In genomic region chr8:70354004-70354403, GRCm38 (mm10) we compare ENCODE assay signal across 8 mouse cellular contexts. TPM values are rescaled to one million over a fixed set of nuclear protein-coding genes. Genes with fewer than 3 reads are reported as not detected.
DNase-seq lines count a peak whose midpoint lies in the region; ATAC-seq lines count a peak whose summit lies in the region.

No protein-coding gene starts in this region.

- peaks cover 42% of the 10 kb centered on the region for H3K4me1 ChIP-seq in heart, embryonic 12.5 days (replicated peaks)
- H3K4me1 ChIP-seq in hindbrain, embryonic 11.5 days (replicated peaks; ENCODE audit: control insufficient read depth, insufficient read depth, low read length) = peaks cover 19% of the 10 kb centered on the region
- H3K4me1 ChIP-seq in midbrain, embryonic 10.5 days = peaks cover 43% of the 10 kb centered on the region

- H3K27me3 ChIP-seq in heart, embryonic 12.5 days (replicated peaks) = no peaks in the 10 kb centered on the region
- no peaks in the 10 kb centered on the region for H3K27me3 ChIP-seq in hindbrain, embryonic 11.5 days (ENCODE audit: control insufficient read depth, insufficient read depth, low read length)
- H3K27me3 ChIP-seq in midbrain, embryonic 10.5 days (ENCODE audit: low read depth, poor library complexity, severe bottlenecking) = no peaks in the 10 kb centered on the region; the same call in 1 of the 2 replicates

- ATAC-seq in heart, embryonic 12.5 days (ENCODE audit: insufficient number of reproducible peaks, low FRiP score) = no peak
- ATAC-seq in hindbrain, embryonic 11.5 days (ENCODE audit: low FRiP score) = no peak

- H3K27ac ChIP-seq in heart, embryonic 12.5 days (ENCODE audit: poor library complexity, severe bottlenecking) = no peak overlapping the region
- peak overlapping the region; percentile 37; the same call in 1 of the 2 replicates for H3K27ac ChIP-seq in hindbrain, embryonic 11.5 days (ENCODE audit: low read depth, low read length)
- H3K27ac ChIP-seq in midbrain, embryonic 10.5 days (replicated peaks) = peak overlapping the region; percentile 92

- peaks cover 12% of the 10 kb centered on the region for H3K36me3 ChIP-seq in heart, embryonic 12.5 days
- no peaks in the 10 kb centered on the region for H3K36me3 ChIP-seq in hindbrain, embryonic 11.5 days (ENCODE audit: control insufficient read depth, insufficient read depth, low read length)
- H3K36me3 ChIP-seq in midbrain, embryonic 10.5 days = peaks cover 22% of the 10 kb centered on the region

- WGBS in heart, embryonic 12.5 days = 65% methylated on average over 4 of the region's 4 CpGs
- 66% methylated on average over 4 of the region's 4 CpGs for WGBS in hindbrain, embryonic 11.5 days
- 74% methylated on average over 4 of the region's 4 CpGs for WGBS in midbrain, embryonic 10.5 days

- H3K9me3 ChIP-seq in heart, embryonic 12.5 days (replicated peaks) = 0 out of 2 replicates have a peak, but pooled peaks cover 2% of the 10 kb centered on the region
- no peaks in the 10 kb centered on the region for H3K9me3 ChIP-seq in hindbrain, embryonic 11.5 days (ENCODE audit: control insufficient read depth, low read length)
- H3K9me3 ChIP-seq in midbrain, embryonic 10.5 days (replicated peaks) = no peaks in the 10 kb centered on the region

- DNase-seq in heart, adult 9 months (ENCODE audit: low spot score in 2 of 2) = no peak
- peak; percentile 42 for DNase-seq in MN1 (ENCODE audit: low spot score)
- no peak for DNase-seq in hindbrain, embryonic 11.5 days (ENCODE audit: low spot score)
- DNase-seq in midbrain, embryonic 10.5 days (ENCODE audit: low spot score) = no peak
- no peak for DNase-seq in spleen, postnatal 10 days (ENCODE audit: low spot score in 2 of 2)
- DNase-seq in gastrocnemius, adult 18-20 months (ENCODE audit: low spot score) = no peak
- DNase-seq in lung, adult 18-20 months = no peak

- H3K9ac ChIP-seq in heart, embryonic 12.5 days = peak overlapping the region; percentile 67
- H3K9ac ChIP-seq in hindbrain, embryonic 11.5 days (ENCODE audit: low read depth, low read length) = peak overlapping the region; percentile 49; the same call in 1 of the 2 replicates

- peak overlapping the region; percentile 96 for H3K4me3 ChIP-seq in heart, embryonic 12.5 days
- peak overlapping the region; percentile 96 for H3K4me3 ChIP-seq in hindbrain, embryonic 11.5 days (ENCODE audit: low read depth, low read length)
- H3K4me3 ChIP-seq in midbrain, embryonic 10.5 days = peak overlapping the region; percentile 96

- H3K4me2 ChIP-seq in heart, embryonic 12.5 days = peak overlapping the region; percentile 76
- H3K4me2 ChIP-seq in hindbrain, embryonic 11.5 days (replicated peaks; ENCODE audit: low read depth, low read length) = peak overlapping the region; percentile 52

RNA-seq across cellular contexts. Expression of gene Upf1, which starts 0.9 kb away (rescaled TPM):
- polyA plus RNA-seq in heart, embryonic 12.5 days (2016; fragmentation: Nextera tagmentation; extraction: Ambion mirVana) = 24.5 and 25.5 TPM in 2 replicates
- 21.4 TPM in 2 replicates for polyA plus RNA-seq in hindbrain, embryonic 11.5 days (2014; fragmentation: Nextera tagmentation; extraction: Ambion mirVana)
- polyA plus RNA-seq in midbrain, embryonic 10.5 days (2016; fragmentation: Nextera tagmentation; extraction: Ambion mirVana) = 16.8 and 19.1 TPM in 2 replicates
- 10 to 100 TPM; 29.8 to 31.1 TPM for total RNA-seq in gastrocnemius, adult 18-20 months (2021)

RNA-seq across cellular contexts. Expression of gene Comp, which starts 19.4 kb away (rescaled TPM):
- polyA plus RNA-seq in heart, embryonic 12.5 days (2016; fragmentation: Nextera tagmentation; extraction: Ambion mirVana) = 2.7 and 3.6 TPM in 2 replicates
- 0.08 and 0.11 TPM in 2 replicates for polyA plus RNA-seq in hindbrain, embryonic 11.5 days (2014; fragmentation: Nextera tagmentation; extraction: Ambion mirVana)
- 0.37 and 0.39 TPM in 2 replicates for polyA plus RNA-seq in midbrain, embryonic 10.5 days (2016; fragmentation: Nextera tagmentation; extraction: Ambion mirVana)
- 10 to 100 TPM in 1 of 2 experiments, 1 to 10 TPM in 1; 6.9 to 14.9 TPM for total RNA-seq in gastrocnemius, adult 18-20 months (2021)

RNA-seq across cellular contexts. Expression of gene Gdf1, which starts 24.4 kb away (rescaled TPM):
- 2.1 TPM in 2 replicates for polyA plus RNA-seq in heart, embryonic 12.5 days (2016; fragmentation: Nextera tagmentation; extraction: Ambion mirVana)
- 1.3 TPM in 2 replicates for polyA plus RNA-seq in hindbrain, embryonic 11.5 days (2014; fragmentation: Nextera tagmentation; extraction: Ambion mirVana)
- 3.8 and 5.7 TPM in 2 replicates for polyA plus RNA-seq in midbrain, embryonic 10.5 days (2016; fragmentation: Nextera tagmentation; extraction: Ambion mirVana)
- 1 to 10 TPM; 1.9 to 2.1 TPM for total RNA-seq in gastrocnemius, adult 18-20 months (2021)

RNA-seq across cellular contexts. Expression of gene Cers1, which starts 38.4 kb away (rescaled TPM):
- polyA plus RNA-seq in heart, embryonic 12.5 days (2016; fragmentation: Nextera tagmentation; extraction: Ambion mirVana) = 2.1 and 2.5 TPM in 2 replicates
- 5.7 and 6.2 TPM in 2 replicates for polyA plus RNA-seq in hindbrain, embryonic 11.5 days (2014; fragmentation: Nextera tagmentation; extraction: Ambion mirVana)
- 4.6 and 5.3 TPM in 2 replicates for polyA plus RNA-seq in midbrain, embryonic 10.5 days (2016; fragmentation: Nextera tagmentation; extraction: Ambion mirVana)
- total RNA-seq in gastrocnemius, adult 18-20 months (2021) = 10 to 100 TPM; 13.4 to 15.9 TPM

RNA-seq across cellular contexts. Expression of gene Cope, which starts 51.7 kb away (rescaled TPM):
- 251 and 272 TPM in 2 replicates for polyA plus RNA-seq in heart, embryonic 12.5 days (2016; fragmentation: Nextera tagmentation; extraction: Ambion mirVana)
- 268 and 278 TPM in 2 replicates for polyA plus RNA-seq in hindbrain, embryonic 11.5 days (2014; fragmentation: Nextera tagmentation; extraction: Ambion mirVana)
- 308 and 311 TPM in 2 replicates for polyA plus RNA-seq in midbrain, embryonic 10.5 days (2016; fragmentation: Nextera tagmentation; extraction: Ambion mirVana)
- total RNA-seq in gastrocnemius, adult 18-20 months (2021) = 100 to 1,000 TPM; 133 to 135 TPM
